Mouse (Mus musculus) heart, adult 8-10 months (tissue): ENCODE measurements around the gene Olfr129. TPM values are rescaled to one million over a fixed set of nuclear protein-coding genes. Genes with fewer than 3 reads are reported as not detected.

ENCODE experiments used
- DNase-seq: peaks from one replicate; pipeline ENCODE4 v3.0.0; 2022; ENCODE audit warnings: low spot score
- total RNA-seq, 4 experiments: library from RNA; stranded (reverse); gene quantifications; 2 replicates each; pipeline ENCODE4 v1.2.4; 2022

The Olfr129 gene
- not detected for total RNA-seq

- no peak for DNase-seq
Observed at GRCm38 (mm10) chr17:38059979-38060378, at the start of gene Olfr129. Gene Olfr129 (minus strand): TSS chr17:38060079.

- DNase-seq: no peak
Observed at GRCm38 (mm10) chr17:38088593-38088992, 28.7 kb upstream of the Olfr129 start, which contains the start of gene Olfr131. Gene Olfr131 (minus strand): TSS chr17:38088693.

- no peak for DNase-seq
Observed at GRCm38 (mm10) chr17:38082364-38082763, 22.5 kb upstream of the Olfr129 start.

GRCm38 (mm10) chr17:38063621-38064020 is 3.7 kb upstream of the Olfr129 start, which contains the start of gene Olfr130:
Gene Olfr130 (plus strand): TSS chr17:38063921.
- no peak for DNase-seq

GRCm38 (mm10) chr17:38026297-38026696 is 33.6 kb downstream of the Olfr129 start:
- DNase-seq: no peak

- DNase-seq: no peak
Observed at GRCm38 (mm10) chr17:38016341-38016740, 43.5 kb downstream of the Olfr129 start.

GRCm38 (mm10) chr17:38004996-38005395 is 54.9 kb downstream of the Olfr129 start:
- DNase-seq: no peak

Other genes with a start within 250 kb of the Olfr129 start
- not detected for gene Olfr125, start 227.1 kb downstream of the Olfr129 start, total RNA-seq
- gene Olfr126, start 212.6 kb downstream of the Olfr129 start, total RNA-seq: not detected
- not detected for gene Olfr127, start 159.6 kb downstream of the Olfr129 start, total RNA-seq
- gene Olfr128, start 139.5 kb downstream of the Olfr129 start, total RNA-seq: not detected
- gene Olfr761, start 107.0 kb downstream of the Olfr129 start, total RNA-seq: not detected
- gene Olfr130, start 3.8 kb upstream of the Olfr129 start, total RNA-seq: not detected
- gene Olfr131, start 28.6 kb upstream of the Olfr129 start, total RNA-seq: not detected
- not detected for gene Olfr132, start 74.4 kb upstream of the Olfr129 start, total RNA-seq
- gene Olfr133, start 85.2 kb upstream of the Olfr129 start, total RNA-seq: not detected
- not detected for gene Olfr134, start 111.3 kb upstream of the Olfr129 start, total RNA-seq
- gene Olfr135, start 144.3 kb upstream of the Olfr129 start, total RNA-seq: not detected
- gene Olfr138, start 201.0 kb upstream of the Olfr129 start, total RNA-seq: not detected
- not detected for gene Olfr137, start 247.5 kb upstream of the Olfr129 start, total RNA-seq